Mouse (Mus musculus) liver, postnatal 0 days (tissue): ENCODE results near the gene Cdkn1a. TPM values are rescaled to one million over a fixed set of nuclear protein-coding genes. Genes with fewer than 3 reads are reported as not detected.

Experiments used
- ATAC-seq: fragments of 200-750 bp; cut with Nextera tagmentation; 2 replicates; pipeline ENCODE4 v1.8.0; 2017; ENCODE audit warnings: mild to moderate bottlenecking, moderate library complexity
- DNase-seq: peaks from one replicate; pipeline ENCODE4 v3.0.0-alpha.2; 2016
- H3K27ac ChIP-seq: fragments of 300-500 bp; sonication (generic); 2 replicates; pipeline ENCODE4 v1.5.1; 2014; ENCODE audit warnings: antibody characterized with exemption, moderate library complexity, mild to moderate bottlenecking, low read depth
- H3K27me3 ChIP-seq: fragments of 300-500 bp; sonication (generic); 2 replicates; pipeline ENCODE4 v1.6.1; 2014; ENCODE audit warnings: low read length, control low read depth, mixed read lengths; ENCODE audit not compliant: insufficient read depth
- H3K36me3 ChIP-seq: fragments of 300-500 bp; sonication (generic); replicated peaks from 2 replicates; pipeline ENCODE4 v1.6.1; 2014; ENCODE audit warnings: mild to moderate bottlenecking, control low read depth, low read length, moderate library complexity, mixed read lengths; ENCODE audit not compliant: insufficient read depth
- H3K4me1 ChIP-seq: fragments of 300-500 bp; sonication (generic); 2 replicates; pipeline ENCODE4 v1.6.1; 2014; ENCODE audit warnings: antibody characterized with exemption, mild to moderate bottlenecking, control low read depth; ENCODE audit not compliant: insufficient read depth
- H3K4me2 ChIP-seq: fragments of 300-500 bp; sonication (generic); 2 replicates; pipeline ENCODE4 v1.6.1; 2014; ENCODE audit warnings: low read depth, mild to moderate bottlenecking, low read length, moderate library complexity, mixed read lengths
- H3K4me3 ChIP-seq: fragments of 300-500 bp; sonication (generic); 2 replicates; pipeline ENCODE4 v1.5.1; 2014; ENCODE audit warnings: low read depth, low read length
- H3K9ac ChIP-seq: fragments of 300-500 bp; sonication (generic); replicated peaks from 2 replicates; pipeline ENCODE4 v1.6.1; 2014; ENCODE audit warnings: mild to moderate bottlenecking, moderate library complexity
- H3K9me3 ChIP-seq: fragments of 300-500 bp; sonication (generic); 2 replicates; pipeline ENCODE4 v1.6.1; 2016; ENCODE audit warnings: mild to moderate bottlenecking, control low read depth, low read length, mixed read lengths
- CTCF ChIP-seq: sonication (generic); IDR thresholded peaks from 2 replicates; pipeline ENCODE4 v1.5.1; 2016; ENCODE audit warnings: antibody characterized with exemption, low read depth
- EP300 ChIP-seq: IDR thresholded peaks from 2 replicates; pipeline ENCODE4 v1.6.1; 2016; ENCODE audit warnings: antibody characterized with exemption, low read depth, mild to moderate bottlenecking
- WGBS: fragments of 180-500 bp; shearing (Covaris S2); extraction: QIAGEN DNeasy Blood & Tissue Kit; methylation state at CpG from one replicate; pipeline ENCODE4 v1.1.7; 2014; ENCODE audit not compliant: insufficient replicate concordance; 5-methylcytosine and 5-hydroxymethylcytosine counted together
- polyA plus RNA-seq: library from polyadenylated mRNA; unstranded; fragments of >200 nt; fragmentation: Nextera tagmentation; extraction: Ambion mirVana; gene quantifications from 2 replicates; pipeline ENCODE4 v1.2.1, GENCODE M21; 2015

Gene Cdkn1a
- polyA plus RNA-seq, 1 experiment from 2014 or later, result 58.1 TPM

DNA sequence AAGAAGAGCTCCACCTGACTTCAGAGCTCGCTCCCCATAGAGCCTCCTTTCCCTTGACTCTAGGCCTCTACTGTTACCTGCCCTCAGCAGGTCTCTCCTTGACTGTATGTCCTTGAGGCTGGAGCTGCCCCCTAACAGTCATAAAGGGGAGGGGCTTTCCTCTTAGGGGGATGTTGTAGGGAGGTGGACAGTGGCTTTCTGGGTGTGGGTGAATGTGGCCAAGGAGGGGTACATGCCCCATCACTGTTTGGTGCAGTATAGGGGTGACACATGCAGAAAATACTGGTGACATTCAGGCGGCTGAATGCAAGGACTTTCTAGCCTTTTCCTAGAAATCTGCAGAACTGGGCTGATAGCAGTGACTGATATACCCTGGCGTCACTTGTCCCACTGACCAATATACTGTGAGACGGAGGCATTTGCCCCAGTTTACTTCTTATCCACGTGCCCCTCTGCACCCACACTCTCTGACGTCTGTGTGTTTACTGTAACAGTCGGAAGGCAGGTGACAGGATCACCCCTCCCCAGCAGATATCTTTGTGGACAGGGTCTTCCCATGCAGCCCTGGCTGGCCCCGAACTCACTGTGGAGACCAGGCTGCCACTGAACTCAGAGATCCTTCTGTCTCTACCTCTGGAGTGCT lies 26.4 kb downstream of the Cdkn1a start:
- DNase-seq (no peak), ATAC-seq (no peak)
- Histone ChIP-seq H3K4me3 (no peak overlapping the region), H3K27me3 (no peaks in the 10 kb centered on the region), H3K9ac (no peak overlapping the region), H3K36me3 (no peaks in the 10 kb centered on the region), H3K4me2 (peak overlapping the region; percentile 62; the same call in 1 of the 2 replicates), H3K4me1 (peaks cover 4% of the 10 kb centered on the region), H3K27ac (no peak overlapping the region), H3K9me3 (no peaks in the 10 kb centered on the region)
- TF ChIP-seq CTCF (no peak), EP300 (no peak)
- 58% methylated on average over 8 of the region's 8 CpGs for WGBS

- no peaks in the 10 kb centered on the region for H3K36me3 ChIP-seq
- H3K4me2 ChIP-seq, result no peak overlapping the region
- no peak overlapping the region for H3K4me3 ChIP-seq
- H3K27ac ChIP-seq, result no peak overlapping the region
- H3K9me3 ChIP-seq, result no peaks in the 10 kb centered on the region
- 67% methylated on average over 5 of the region's 5 CpGs for WGBS
- no peak for DNase-seq
- peaks cover 7% of the 10 kb centered on the region for H3K4me1 ChIP-seq
- ATAC-seq, result no peak
- no peaks in the 10 kb centered on the region for H3K27me3 ChIP-seq
- TF ChIP-seq CTCF, result no peak
- TF ChIP-seq EP300, result no peak
- H3K9ac ChIP-seq, result no peak overlapping the region
These were observed 27.3 kb downstream of the Cdkn1a start for GRCm38 (mm10) chr17:29118057-29118456.

DNA sequence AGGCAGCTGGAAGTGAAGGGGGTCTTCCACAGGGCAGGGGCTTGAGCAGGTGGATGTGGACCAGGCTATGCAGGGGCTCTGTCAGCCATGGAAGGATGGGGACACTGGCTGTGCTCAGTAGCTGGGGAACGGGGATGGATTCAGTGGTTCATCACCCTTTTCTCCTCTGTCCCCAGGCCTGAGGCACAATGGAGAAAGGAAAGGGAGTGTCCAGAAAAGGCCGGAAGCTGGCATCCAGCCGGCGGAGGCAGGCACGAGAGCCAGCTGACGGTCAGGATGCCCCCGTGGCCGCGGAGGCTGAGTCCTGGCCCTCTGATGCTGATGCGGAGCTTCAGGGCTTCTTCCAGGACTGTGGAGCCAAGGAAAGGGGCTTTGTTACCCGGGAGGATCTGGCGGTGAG lies 29.9 kb downstream of the Cdkn1a start:
- DNase-seq (no peak), ATAC-seq (no peak)
- Histone ChIP-seq H3K4me3 (no peak overlapping the region), H3K9me3 (no peaks in the 10 kb centered on the region), H3K4me1 (peaks cover 9% of the 10 kb centered on the region), H3K27ac (no peak overlapping the region), H3K36me3 (no peaks in the 10 kb centered on the region), H3K4me2 (no peak overlapping the region), H3K9ac (no peak overlapping the region), H3K27me3 (no peaks in the 10 kb centered on the region)
- 86% methylated on average over 12 of the region's 12 CpGs for WGBS
- TF ChIP-seq CTCF (no peak), EP300 (no peak)

GRCm38 (mm10) chr17:29122817-29123216 lies 32.0 kb downstream of the Cdkn1a start:
- H3K27me3 ChIP-seq, result no peaks in the 10 kb centered on the region
- H3K4me3 ChIP-seq, result no peak overlapping the region
- peak overlapping the region; percentile 30; the same call in 1 of the 2 replicates for H3K4me2 ChIP-seq
- DNase-seq (peak; percentile 76), ATAC-seq (peak; percentile 86)
- H3K4me1 ChIP-seq, result 0 out of 2 replicates have a peak, but pooled peaks cover 7% of the 10 kb centered on the region
- no peaks in the 10 kb centered on the region for H3K36me3 ChIP-seq
- TF ChIP-seq EP300, result peak; percentile 59; the same call in 1 of the 2 replicates
- TF ChIP-seq CTCF, result no peak
- H3K9me3 ChIP-seq, result no peaks in the 10 kb centered on the region
- WGBS, result 45% methylated on average over 6 of the region's 6 CpGs
- peak overlapping the region; percentile 41; the same call in 1 of the 2 replicates for H3K27ac ChIP-seq
- no peak overlapping the region for H3K9ac ChIP-seq

DNA sequence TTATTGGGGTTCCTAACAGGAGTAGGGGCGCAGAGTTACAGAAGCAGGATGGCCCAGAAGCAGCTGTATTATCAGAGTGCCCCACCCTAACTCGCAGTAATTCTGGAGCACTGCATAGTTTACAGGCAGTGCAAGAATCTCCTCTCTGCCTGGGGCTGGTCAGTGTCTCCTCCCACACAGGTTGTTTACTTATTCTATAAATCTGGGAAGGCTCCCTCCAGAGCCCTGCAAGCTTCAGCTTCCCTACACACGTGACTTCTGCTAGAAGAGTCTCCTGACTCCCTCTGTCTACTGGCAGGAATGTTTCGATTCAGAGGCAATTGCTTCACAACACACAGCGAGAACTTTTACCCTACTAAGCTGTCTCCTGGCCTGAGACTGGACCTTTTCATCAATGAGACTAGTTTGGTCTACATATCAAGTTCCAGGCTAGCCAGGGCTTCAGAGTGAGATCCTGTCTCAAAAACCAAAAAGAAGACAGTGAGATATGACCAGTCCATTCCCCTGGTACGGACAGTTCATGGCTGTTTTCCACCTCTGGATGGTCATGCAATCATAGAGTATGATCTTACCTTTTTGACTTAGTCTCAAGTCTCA lies 32.9 kb downstream of the Cdkn1a start:
- Histone ChIP-seq H3K4me2 (peak overlapping the region; percentile 30), H3K9ac (no peak overlapping the region), H3K36me3 (no peaks in the 10 kb centered on the region), H3K4me1 (0 out of 2 replicates have a peak, but pooled peaks cover 7% of the 10 kb centered on the region), H3K27me3 (no peaks in the 10 kb centered on the region), H3K27ac (peak overlapping the region; percentile 41), H3K9me3 (no peaks in the 10 kb centered on the region), H3K4me3 (no peak overlapping the region)
- peak; percentile 70 for ATAC-seq
- 54% methylated on average over 6 of the region's 6 CpGs for WGBS
- DNase-seq, result no peak
- TF ChIP-seq EP300, result no peak

DNA sequence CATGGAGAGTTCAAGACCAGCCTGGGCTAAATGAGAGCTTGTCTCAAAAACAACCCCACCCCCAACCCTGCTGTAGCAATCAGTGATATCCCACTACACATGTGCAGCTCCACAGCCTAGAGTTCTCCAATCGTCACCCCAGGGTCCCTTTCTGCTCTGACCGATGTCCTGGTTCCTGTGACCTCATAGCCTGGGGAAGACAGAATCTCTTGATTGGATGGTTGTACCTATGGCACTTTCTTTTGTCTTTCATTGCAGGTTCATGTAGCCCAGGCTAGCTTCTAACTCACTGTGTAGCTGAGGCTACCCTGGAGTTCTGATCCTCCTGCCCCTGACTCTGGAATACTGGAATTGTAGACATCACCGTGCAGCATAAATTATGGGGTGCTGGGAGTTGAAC lies 35.8 kb downstream of the Cdkn1a start:
- no peaks in the 10 kb centered on the region for H3K9me3 ChIP-seq
- H3K4me3 ChIP-seq, result no peak overlapping the region
- H3K4me2 ChIP-seq, result no peak overlapping the region
- H3K27me3 ChIP-seq, result no peaks in the 10 kb centered on the region
- no peaks in the 10 kb centered on the region for H3K36me3 ChIP-seq
- TF ChIP-seq EP300 (no peak), CTCF (no peak)
- no peak overlapping the region for H3K27ac ChIP-seq
- 0 out of 2 replicates have a peak, but pooled peaks cover 7% of the 10 kb centered on the region for H3K4me1 ChIP-seq
- DNase-seq (no peak), ATAC-seq (no peak)
- no peak overlapping the region for H3K9ac ChIP-seq
- WGBS, result 78% methylated on average over 3 of the region's 3 CpGs
